Mouse (Mus musculus) spleen, embryonic (tissue): ENCODE data around the gene Atp13a2.

Experiments
- CTCF ChIA-PET: fragments of 350-600 bp; sonication (Branson Sonifier 250); formaldehyde crosslinking; loops from one replicate; lab custom pipeline; 2022; lab: Charles Lee

Atp13a2 gene

DNA sequence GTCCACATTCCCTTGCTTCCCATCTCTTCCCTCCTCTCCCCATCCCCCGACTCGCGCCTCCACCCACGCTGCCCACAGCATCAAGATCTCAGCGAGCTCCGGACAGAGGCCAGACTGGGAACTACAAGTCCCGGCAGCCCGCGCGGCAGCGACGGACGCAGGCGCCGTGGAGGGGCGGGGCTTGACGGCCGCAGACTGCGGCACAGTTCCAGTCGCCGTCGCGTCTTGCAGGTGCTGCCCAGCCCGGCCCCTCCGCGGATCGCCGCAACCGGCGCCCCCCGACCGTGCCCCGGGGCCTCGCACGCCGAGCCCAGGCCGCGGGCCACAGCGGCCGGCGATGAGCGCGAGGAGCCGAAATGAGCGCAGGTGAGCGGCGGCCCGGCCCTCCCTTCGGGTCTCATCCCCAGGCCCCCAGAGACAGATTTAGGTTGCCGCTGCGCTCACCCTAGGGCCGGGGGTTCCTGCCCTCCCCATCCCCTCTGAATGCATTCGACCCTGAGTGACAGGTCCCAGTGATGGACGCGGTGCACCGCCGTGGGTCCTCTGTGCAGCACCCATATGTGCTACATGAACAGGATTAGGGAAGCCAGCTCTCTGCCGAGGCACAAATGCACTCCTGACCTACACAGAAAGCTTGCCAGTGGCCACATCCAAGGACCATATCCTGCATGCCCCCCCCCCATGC lies at the start of gene Atp13a2:
Gene Atp13a2, plus strand, starts transcription at position 163 of the 685 bp plus-strand sequence.
- CTCF ChIA-PET: no interaction called here

GRCm38 (mm10) chr4:140944356-140944755 lies 42.3 kb upstream of the Atp13a2 start:
- CTCF ChIA-PET: interaction anchor here (1.3 kb wide), 1 partner anchor 9 kb away, joined by 3 read pairs; no protein-coding TSS in a partner anchor

DNA sequence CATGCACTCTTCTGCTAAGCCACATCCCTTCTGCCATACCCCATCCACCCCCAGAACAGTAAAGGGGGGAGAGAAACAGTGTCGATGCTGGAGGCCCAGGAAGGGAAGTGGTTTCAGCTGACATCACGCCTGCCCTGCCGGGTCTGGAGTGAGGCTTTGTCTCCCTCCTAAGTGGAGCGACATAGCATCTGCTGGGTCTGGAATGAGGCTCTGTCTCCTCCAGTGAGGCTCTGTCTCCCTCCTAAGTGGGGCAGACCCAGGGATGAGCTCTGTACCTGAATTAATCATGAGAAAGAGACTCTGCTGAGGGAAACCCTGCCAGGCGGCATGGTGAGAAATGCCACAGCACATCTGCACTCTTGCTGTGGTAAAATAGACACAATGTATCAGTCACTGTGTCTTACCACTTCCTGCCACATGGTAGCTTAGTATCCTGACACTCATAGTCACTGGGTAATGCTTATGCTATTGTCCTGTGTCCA lies 41.7 kb upstream of the Atp13a2 start:
- CTCF ChIA-PET: interaction anchor here (0.5 to 1.3 kb wide), 5 partner anchors 8 to 271 kb away, joined by 3 to 12 read pairs (median 8); no protein-coding TSS in a partner anchor

DNA sequence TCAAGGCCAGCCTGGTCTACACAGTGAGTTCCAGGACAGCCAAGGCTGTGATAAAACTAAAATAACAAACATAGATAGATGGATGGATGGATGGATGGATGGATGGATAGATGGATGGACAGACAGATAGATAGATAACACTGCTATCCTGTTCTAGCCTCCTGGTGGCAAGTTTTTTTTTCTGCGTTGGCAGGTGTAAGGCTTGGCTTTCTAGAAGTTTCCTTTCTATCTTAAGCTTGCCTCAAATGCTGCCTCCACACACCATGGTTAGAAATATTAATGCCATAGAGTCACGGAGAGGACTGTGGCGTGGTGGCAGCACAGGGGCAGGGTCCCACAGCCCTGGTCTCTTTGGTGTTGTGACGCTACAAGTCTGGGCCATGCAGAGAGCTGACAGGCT lies 41.1 kb upstream of the Atp13a2 start:
- CTCF ChIA-PET: interaction anchor here (0.5 to 1.3 kb wide), 3 partner anchors 8 to 214 kb away, joined by 3 to 8 read pairs (median 3); no protein-coding TSS in a partner anchor

DNA sequence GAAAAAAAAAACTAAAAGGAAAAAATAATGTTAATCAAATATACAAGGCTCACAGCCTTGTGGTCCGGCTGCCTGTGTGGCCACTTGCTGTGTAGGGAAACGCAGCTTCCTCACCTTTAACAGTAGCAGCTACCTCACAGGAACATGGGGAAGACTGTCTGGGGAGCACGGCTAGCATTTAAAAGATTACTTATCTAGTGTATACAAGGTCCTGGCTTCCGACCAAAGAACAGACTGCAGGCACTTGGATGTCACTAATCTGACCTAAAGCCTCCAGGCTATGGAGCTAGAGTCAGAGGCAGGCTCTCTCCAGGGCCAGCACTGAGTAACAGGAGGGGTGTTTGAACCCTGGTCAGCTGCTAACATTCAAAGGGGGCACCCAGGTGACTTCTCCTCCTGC lies 40.6 kb upstream of the Atp13a2 start:
- CTCF ChIA-PET: interaction anchor here (1.3 kb wide), 1 partner anchor 13 kb away, joined by 4 read pairs; no protein-coding TSS in a partner anchor

GRCm38 (mm10) chr4:140946580-140947205 lies 40.0 kb upstream of the Atp13a2 start:
- CTCF ChIA-PET: interaction anchor here (1.3 kb wide), 1 partner anchor 13 kb away, joined by 4 read pairs; no protein-coding TSS in a partner anchor

GRCm38 (mm10) chr4:140947487-140948440 lies 38.9 kb upstream of the Atp13a2 start:
- CTCF ChIA-PET: interaction anchor here (0.6 to 1.4 kb wide), 4 partner anchors 11 to 136 kb away, joined by 3 to 8 read pairs (median 4); no protein-coding TSS in a partner anchor

GRCm38 (mm10) chr4:140948481-140948880 lies 38.2 kb upstream of the Atp13a2 start:
- CTCF ChIA-PET: interaction anchor here (0.6 to 1.4 kb wide), 4 partner anchors 43 to 409 kb away, joined by 3 to 8 read pairs (median 6); no protein-coding TSS in a partner anchor

DNA sequence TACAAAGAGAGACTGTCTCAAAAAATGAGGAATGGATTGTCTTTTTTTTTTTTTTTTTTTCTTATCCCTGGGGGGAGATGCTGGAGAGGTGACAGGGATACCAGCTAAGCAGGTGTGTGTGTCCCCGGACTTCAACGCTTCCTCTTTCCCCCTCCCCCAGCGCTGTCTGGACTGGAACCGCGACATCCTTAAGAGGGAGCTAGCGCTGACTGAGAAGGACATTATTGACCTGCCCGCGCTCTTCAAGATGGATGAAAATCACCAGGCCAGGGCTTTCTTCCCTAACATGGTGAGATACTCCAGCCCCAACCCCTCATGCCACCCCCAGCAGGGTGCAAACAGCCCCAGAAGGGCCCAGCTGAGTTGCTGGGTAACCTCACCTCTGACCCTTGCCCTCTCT lies 37.6 kb upstream of the Atp13a2 start:
- CTCF ChIA-PET: interaction anchor here (0.8 to 1.4 kb wide), 2 partner anchors 44 to 409 kb away, joined by 3 to 8 read pairs; no protein-coding TSS in a partner anchor

- CTCF ChIA-PET: no interaction called here
These were observed 37.1 kb upstream of the Atp13a2 start for GRCm38 (mm10) chr4:140949616-140950015.

- CTCF ChIA-PET: no interaction called here
These were observed 36.1 kb upstream of the Atp13a2 start for GRCm38 (mm10) chr4:140950574-140950973.

DNA sequence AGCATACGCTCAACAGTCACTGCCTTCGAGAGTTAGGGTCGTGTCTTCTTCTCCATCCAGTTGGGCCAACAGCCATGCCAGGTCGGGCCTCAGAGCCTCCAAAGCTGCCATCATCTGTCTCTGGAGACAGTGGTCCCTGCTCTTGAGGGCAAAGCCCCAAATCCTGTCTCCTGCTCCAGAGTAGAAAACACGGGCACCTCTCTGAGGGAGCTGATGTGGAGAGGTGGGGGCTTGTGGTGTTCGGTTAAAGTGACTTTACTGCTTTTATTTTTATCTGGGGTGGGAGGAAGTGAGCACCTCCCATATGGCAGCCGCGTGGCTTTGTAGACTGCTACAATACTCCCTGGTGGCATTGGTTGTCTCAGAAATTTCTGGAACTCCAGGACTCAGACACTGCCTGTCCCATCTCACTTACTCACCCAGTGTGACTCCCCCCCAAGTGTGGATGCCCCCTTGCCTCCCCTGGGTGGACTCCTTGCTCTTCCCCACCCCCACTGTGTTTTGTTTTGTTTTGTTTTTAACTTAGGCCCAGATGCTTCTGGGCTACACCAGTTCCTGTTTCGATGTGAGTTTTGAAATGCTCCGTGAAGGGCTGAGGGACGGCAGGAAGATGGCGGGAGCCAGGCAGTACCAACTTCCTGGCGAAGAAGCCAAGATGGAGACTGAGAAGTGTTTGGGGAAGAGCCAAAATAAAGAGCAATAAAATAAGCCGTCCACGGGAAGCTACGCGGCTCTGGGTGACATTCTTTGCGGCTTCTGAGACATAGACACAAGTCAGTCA lies 34.6 kb upstream of the Atp13a2 start:
- CTCF ChIA-PET: interaction anchor here (0.6 to 1.4 kb wide), 3 partner anchors 12 to 136 kb away, joined by 3 to 4 read pairs (median 4); no protein-coding TSS in a partner anchor

DNA sequence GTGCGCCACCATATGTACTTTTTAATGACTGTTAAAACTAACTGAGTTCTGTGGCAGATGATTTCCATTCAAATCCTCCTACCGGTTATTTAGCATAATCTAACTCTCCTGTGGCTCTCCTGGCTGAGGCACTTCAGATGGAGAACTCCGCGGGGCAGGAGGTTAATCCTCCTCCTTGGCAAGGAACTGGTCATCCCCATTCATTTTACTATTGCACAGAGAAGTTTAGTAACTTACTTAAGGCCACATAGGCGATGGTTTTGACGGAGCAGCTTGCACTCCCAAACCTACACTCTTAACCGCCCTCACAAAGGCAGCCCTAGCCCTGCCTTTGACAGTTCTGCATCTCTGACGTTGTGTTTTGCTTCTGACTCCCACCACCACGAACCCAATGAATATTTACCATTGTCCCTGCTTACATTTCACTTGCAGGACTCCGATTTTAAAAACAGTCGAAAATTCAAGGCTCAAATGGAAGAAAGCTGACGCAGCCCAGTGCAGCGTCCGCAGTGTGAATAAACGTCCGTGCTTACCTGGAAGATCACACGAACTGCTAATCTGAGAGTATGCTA lies 29.5 kb upstream of the Atp13a2 start:
- CTCF ChIA-PET: interaction anchor here (0.6 to 1.0 kb wide), 2 partner anchors 135 to 662 kb away, joined by 3 read pairs; no protein-coding TSS in a partner anchor

- CTCF ChIA-PET: interaction anchor here (0.6 to 1.0 kb wide), 2 partner anchors 135 to 661 kb away, joined by 3 read pairs; no protein-coding TSS in a partner anchor
These were observed 28.9 kb upstream of the Atp13a2 start for GRCm38 (mm10) chr4:140957725-140958124.

DNA sequence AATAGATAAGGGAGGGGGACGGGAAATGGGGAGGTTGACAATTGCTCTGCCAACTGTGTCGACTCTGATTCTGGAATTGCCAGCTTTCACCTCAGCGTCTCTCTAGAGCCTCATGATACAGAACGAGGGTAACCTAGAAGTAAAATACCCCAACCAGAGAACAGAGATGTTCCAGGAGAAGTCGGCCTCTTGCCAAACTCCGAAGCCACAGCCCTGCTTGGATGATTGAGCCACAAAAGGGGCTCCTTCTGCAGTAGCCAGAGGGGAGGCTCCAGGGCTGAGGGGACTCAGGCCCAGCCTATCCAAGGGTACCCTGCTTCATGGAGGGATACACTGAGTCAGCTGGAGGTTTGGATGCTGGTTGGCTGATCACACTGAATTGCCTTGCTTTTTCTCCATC lies 28.4 kb upstream of the Atp13a2 start:
- CTCF ChIA-PET: interaction anchor here (0.6 to 1.0 kb wide), 3 partner anchors 13 to 136 kb away, joined by 3 to 9 read pairs (median 7); no protein-coding TSS in a partner anchor

GRCm38 (mm10) chr4:140959128-140959679 lies 27.5 kb upstream of the Atp13a2 start:
- CTCF ChIA-PET: interaction anchor here (0.6 to 0.9 kb wide), 2 partner anchors 12 to 14 kb away, joined by 4 to 9 read pairs; no protein-coding TSS in a partner anchor

GRCm38 (mm10) chr4:140959715-140960479 lies 26.8 kb upstream of the Atp13a2 start:
- CTCF ChIA-PET: interaction anchor here (0.7 to 0.9 kb wide), 2 partner anchors 13 to 29 kb away, joined by 3 to 4 read pairs; no protein-coding TSS in a partner anchor
